Mouse (Mus musculus) G1E (cell line): ENCODE results near the gene Nacad. TPM values are rescaled to one million over a fixed set of nuclear protein-coding genes. Genes with fewer than 3 reads are reported as not detected.

Experiments used
- ATAC-seq: 2 replicates; pipeline ENCODE4 v1.8.0; 2016; ENCODE audit warnings: mild to moderate bottlenecking; ENCODE audit not compliant: insufficient number of reproducible peaks, poor library complexity, low FRiP score, severe bottlenecking; ENCODE audit errors: extremely low read depth
- DNase-seq: peaks from one replicate; pipeline ENCODE4 v3.0.0; 2012; ENCODE audit warnings: low spot score
- H3K27me3 ChIP-seq: 2 replicates; pipeline ENCODE4 v1.6.1; 2012; ENCODE audit warnings: mild to moderate bottlenecking, low read length, inconsistent platforms; ENCODE audit not compliant: insufficient read depth
- H3K36me3 ChIP-seq: replicated peaks from 2 replicates; pipeline ENCODE3; 2012; ENCODE audit warnings: mild to moderate bottlenecking, inconsistent platforms
- H3K4me1 ChIP-seq: 2 replicates; pipeline ENCODE4 v1.6.1; 2012; ENCODE audit warnings: low read depth, low read length, inconsistent platforms, mixed read lengths; ENCODE audit not compliant: insufficient read depth
- H3K4me3 ChIP-seq: 2 replicates; pipeline ENCODE4 v1.5.1; 2012; ENCODE audit warnings: low read depth, mild to moderate bottlenecking, inconsistent platforms, low read length, moderate library complexity, mixed read lengths
- H3K9me3 ChIP-seq: replicated peaks from 2 replicates; pipeline ENCODE4 v1.6.1; 2012; ENCODE audit warnings: inconsistent platforms
- CTCF ChIP-seq: IDR thresholded peaks from 2 replicates; pipeline ENCODE4 v1.5.1; 2012; ENCODE audit warnings: low read depth, low read length, inconsistent platforms, mixed read lengths
- GATA1 ChIP-seq: IDR thresholded peaks from 2 replicates; pipeline ENCODE4 v1.6.1; 2012; ENCODE audit warnings: borderline replicate concordance, low read length, inconsistent platforms, mixed read lengths
- GATA2 ChIP-seq: IDR thresholded peaks from 2 replicates; pipeline ENCODE4 v1.6.1; 2012; ENCODE audit warnings: low read depth, low read length, inconsistent platforms, borderline replicate concordance
- POLR2AphosphoS5 ChIP-seq: IDR thresholded peaks from 2 replicates; pipeline ENCODE4 v1.6.1; 2012; ENCODE audit warnings: low read depth, low read length, inconsistent platforms; ENCODE audit not compliant: insufficient replicate concordance
- TAL1 ChIP-seq: conservative IDR thresholded peaks from 2 replicates; pipeline ENCODE4 v1.6.1; 2012; ENCODE audit warnings: low read depth, low read length, inconsistent platforms, mixed read lengths
- polyA plus RNA-seq: library from polyadenylated mRNA; stranded (reverse); fragments of >175 nt; gene quantifications from 2 replicates; pipeline ENCODE4 v1.2.3, GENCODE M21; 2012
- total RNA-seq, 2 experiments: library from RNA; stranded (forward) in 1 of 2; stranded (reverse) in 1 of 2; fragments of 200-1000 nt in 1 of 2; fragments of >200 nt in 1 of 2; fragmentation: Nextera tagmentation in 1 of 2; gene quantifications; 2 replicates each; pipeline ENCODE4 v1.2.3; 2014 to 2017

The Nacad gene
- total and polyA plus RNA-seq, 3 experiments: 0.05 TPM; not detected in 2

DNA sequence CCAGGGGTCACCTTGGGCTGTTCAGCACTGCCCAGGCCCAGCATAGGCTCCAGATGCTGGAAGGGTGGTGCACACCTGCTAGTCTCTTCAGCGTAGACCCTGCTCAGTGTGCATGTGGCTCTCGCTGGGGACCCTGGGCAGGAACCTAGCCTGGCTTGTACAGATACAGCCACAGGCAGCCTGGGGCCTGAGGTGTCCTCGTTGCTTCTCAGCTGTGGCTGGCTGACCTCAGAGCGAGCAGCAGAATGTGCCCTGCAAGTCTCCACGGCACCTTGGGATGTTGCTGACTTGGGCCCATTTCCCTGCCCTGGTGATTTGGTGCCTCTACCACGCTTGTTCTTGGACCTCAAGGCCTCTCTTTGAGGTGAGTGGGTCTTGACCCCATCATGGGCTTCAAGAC, 6.0 kb downstream of the Nacad start:
- TF ChIP-seq CTCF (no peak), GATA1 (no peak), GATA2 (no peak), POLR2AphosphoS5 (no peak), TAL1 (0 out of 2 replicates have a peak, but pooled peaks have one; percentile 16)
- no peak; the same call in 1 of the 2 replicates for ATAC-seq
- Histone ChIP-seq H3K4me3 (peak overlapping the region; percentile 7; the same call in 1 of the 2 replicates), H3K27me3 (peaks cover 32% of the 10 kb centered on the region), H3K36me3 (peaks cover 74% of the 10 kb centered on the region), H3K9me3 (no peaks in the 10 kb centered on the region), H3K4me1 (peaks cover 58% of the 10 kb centered on the region)
- no peak for DNase-seq

DNA sequence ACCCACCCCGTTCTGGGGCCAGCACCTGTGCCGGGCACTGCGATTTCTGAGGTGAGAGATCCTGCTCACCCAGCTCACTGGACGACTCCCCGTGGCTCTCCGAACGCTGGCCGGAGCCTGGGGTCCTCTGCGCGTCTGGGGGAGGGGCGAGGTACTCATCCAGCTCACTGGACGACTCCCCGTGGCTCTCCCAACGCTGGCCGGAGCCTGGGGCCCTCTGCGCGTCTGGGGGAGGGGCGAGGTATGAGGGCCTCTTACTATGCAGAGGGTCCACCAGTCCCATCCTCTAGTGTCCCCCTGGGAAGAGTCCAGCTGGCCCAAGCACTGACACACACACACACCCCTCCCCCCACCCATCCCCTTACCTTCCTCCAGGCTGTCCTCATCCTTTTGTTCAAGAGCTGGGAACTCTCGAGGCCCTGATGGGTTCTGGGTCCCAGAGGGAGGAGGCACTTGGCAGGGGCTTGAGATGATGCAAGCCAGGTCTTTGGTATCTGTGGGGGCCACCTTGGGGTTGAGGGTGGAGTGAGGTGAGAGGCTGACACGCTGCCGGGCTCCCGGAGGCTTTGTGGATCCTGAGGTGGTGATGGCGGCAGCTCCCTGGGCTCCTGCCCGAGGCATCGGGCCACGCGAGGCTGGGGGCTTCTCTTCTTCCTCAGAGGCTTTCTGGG, 6.7 kb downstream of the Nacad start:
- no peak overlapping the region; the same call in 1 of the 2 replicates for H3K4me3 ChIP-seq
- H3K27me3 ChIP-seq: peaks cover 26% of the 10 kb centered on the region
- peaks cover 81% of the 10 kb centered on the region for H3K36me3 ChIP-seq
- no peak for ATAC-seq
- DNase-seq: no peak
- H3K4me1 ChIP-seq: peaks cover 58% of the 10 kb centered on the region
- no peaks in the 10 kb centered on the region for H3K9me3 ChIP-seq
- TF ChIP-seq GATA2 (no peak), POLR2AphosphoS5 (no peak), CTCF (no peak), TAL1 (no peak), GATA1 (no peak)

DNA sequence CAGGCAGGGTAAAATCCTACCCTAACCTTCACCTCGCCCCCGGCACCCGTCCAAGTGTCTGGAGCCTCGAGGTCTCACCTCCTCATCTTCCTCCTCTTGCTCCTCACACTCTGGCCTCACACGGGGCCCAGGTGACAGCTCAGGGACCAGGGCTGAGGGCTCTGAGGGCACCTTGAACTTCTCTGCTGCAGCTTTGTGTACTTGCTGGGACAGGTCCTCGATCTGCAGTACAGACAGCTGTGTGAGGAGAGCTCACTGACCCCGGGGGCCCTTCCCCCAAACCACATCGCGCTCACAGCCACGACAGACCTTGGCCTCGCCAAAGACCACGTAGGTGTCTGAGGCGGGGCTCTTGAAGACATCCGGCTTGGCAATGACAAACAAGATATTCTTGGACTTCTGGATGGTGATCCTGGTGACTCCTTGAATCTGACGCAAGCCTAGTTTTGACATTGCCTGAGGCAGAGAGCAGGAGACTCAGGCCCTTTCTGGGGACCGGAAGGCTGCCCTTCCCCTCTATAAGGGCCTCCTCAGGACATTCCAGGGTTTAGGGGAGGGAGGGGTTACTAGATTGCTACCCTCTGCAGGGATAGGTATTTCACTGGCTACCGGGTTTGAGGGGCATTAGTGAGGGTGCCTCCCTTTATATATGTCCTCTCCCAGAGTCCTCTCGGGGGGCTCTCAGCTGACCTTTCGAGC, 7.5 kb downstream of the Nacad start:
- peaks cover 58% of the 10 kb centered on the region for H3K4me1 ChIP-seq
- ATAC-seq (no peak), DNase-seq (no peak)
- peaks cover 18% of the 10 kb centered on the region for H3K27me3 ChIP-seq
- no peaks in the 10 kb centered on the region for H3K9me3 ChIP-seq
- H3K36me3 ChIP-seq: peaks cover 89% of the 10 kb centered on the region
- H3K4me3 ChIP-seq: no peak overlapping the region
- TF ChIP-seq TAL1: no peak

DNA sequence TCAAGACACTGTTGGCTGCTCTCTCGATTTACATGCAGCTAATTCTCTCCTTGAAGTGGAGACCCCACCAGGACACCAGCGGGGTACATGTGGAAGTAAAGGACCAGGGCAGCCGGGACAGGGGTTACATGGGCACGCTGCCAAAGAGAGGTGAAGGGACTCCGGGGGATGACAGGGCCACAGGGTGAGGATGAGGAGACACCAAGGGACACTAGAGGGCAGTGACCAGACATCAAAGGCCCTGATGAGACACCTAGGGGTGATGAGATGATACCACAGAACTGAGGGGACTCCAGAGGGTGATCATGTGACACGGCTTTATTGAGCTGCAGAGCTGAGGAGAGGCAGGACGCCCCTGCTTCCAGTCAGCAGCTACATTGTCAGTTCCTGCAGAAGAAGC, 8.3 kb downstream of the Nacad start:
- Histone ChIP-seq H3K27me3 (peaks cover 10% of the 10 kb centered on the region; the same call in 1 of the 2 replicates), H3K4me3 (no peak overlapping the region), H3K9me3 (no peaks in the 10 kb centered on the region), H3K4me1 (peaks cover 63% of the 10 kb centered on the region), H3K36me3 (peaks cover 97% of the 10 kb centered on the region)
- ATAC-seq (no peak), DNase-seq (no peak)
- TF ChIP-seq POLR2AphosphoS5 (no peak), GATA1 (no peak), GATA2 (no peak), CTCF (no peak), TAL1 (no peak)

DNA sequence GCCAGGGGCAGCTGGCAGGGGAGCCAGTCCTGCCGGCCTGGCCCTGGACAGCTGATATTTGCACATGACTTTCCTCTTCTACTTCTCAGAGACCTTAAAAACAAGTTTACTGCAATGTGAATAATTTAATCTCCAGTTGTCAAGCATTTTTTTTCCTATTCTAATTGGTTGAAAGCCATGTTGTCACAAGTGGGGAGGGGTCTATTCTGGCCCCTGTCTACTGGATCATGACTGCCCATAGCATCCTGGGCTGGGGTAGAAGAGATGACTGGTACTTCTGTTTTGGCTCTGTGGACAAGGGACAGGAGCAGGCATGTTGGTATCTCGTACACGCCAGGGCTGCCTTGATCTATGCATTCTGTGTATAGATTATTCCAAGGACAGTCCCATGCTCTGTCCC, 9.2 kb downstream of the Nacad start:
- ATAC-seq (no peak), DNase-seq (no peak)
- TF ChIP-seq TAL1 (no peak), GATA2 (no peak), GATA1 (no peak), CTCF (no peak), POLR2AphosphoS5 (no peak)
- Histone ChIP-seq H3K4me3 (no peak overlapping the region), H3K4me1 (peaks cover 63% of the 10 kb centered on the region), H3K9me3 (no peaks in the 10 kb centered on the region), H3K27me3 (peaks cover under 1% of the 10 kb centered on the region; the same call in 1 of the 2 replicates), H3K36me3 (peaks cover 98% of the 10 kb centered on the region)

DNA sequence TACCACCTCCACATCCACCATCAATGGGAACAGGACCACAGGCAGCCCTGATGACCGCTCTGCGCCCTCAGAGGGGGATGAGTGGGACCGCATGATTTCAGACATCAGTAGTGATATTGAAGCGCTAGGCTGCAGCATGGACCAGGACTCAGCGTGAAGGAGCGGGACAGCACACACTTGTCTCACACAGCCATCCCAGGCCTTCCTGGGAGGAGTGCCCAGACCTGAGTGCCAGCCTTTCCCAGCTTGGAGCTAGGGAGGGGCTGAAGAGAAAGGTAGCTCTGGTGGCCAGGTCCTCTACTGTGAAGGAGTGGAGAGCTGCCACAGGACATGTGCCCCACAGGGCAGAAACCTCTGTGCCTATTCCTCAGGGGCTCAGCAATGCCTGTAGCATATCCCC, 9.6 kb downstream of the Nacad start:
- Histone ChIP-seq H3K36me3 (peaks cover 99% of the 10 kb centered on the region), H3K4me1 (peaks cover 62% of the 10 kb centered on the region), H3K27me3 (no peaks in the 10 kb centered on the region), H3K4me3 (no peak overlapping the region), H3K9me3 (no peaks in the 10 kb centered on the region)
- DNase-seq: no peak
- TF ChIP-seq TAL1 (no peak), CTCF (no peak), POLR2AphosphoS5 (no peak), GATA2 (no peak), GATA1 (no peak)
- ATAC-seq: no peak
